Mouse (Mus musculus) myocyte (in vitro differentiated cells): ENCODE measurements at regions not wholly inside any gene's neighbourhood (a gene's known extent, or its start where the extent isn't known, plus 50 kb on each side); places are given as distances from the start of the nearest gene placed in this dataset.

ENCODE experiments used
- H3K27me3 ChIP-seq: one replicate; pipeline ENCODE4 v1.6.1; 2011; ENCODE audit not compliant: control insufficient read depth, insufficient read depth, insufficient read length
- H3K36me3 ChIP-seq: one replicate; pipeline ENCODE4 v1.6.1; 2011; ENCODE audit not compliant: control insufficient read depth, insufficient read depth
- H3K4me2 ChIP-seq: one replicate; pipeline ENCODE4 v1.6.1; 2011; ENCODE audit warnings: low read depth, control low read depth
- H3K4me3 ChIP-seq: one replicate; pipeline ENCODE4 v1.5.1; 2011; ENCODE audit warnings: mild to moderate bottlenecking, control low read depth, moderate library complexity
- H3K79me2 ChIP-seq: one replicate; pipeline ENCODE4 v1.6.1; 2011; ENCODE audit not compliant: control insufficient read depth, insufficient read depth
- H3ac ChIP-seq: one replicate; pipeline ENCODE4 v1.6.1; 2011; ENCODE audit not compliant: control insufficient read depth, insufficient read length
- CEBPB ChIP-seq: IDR thresholded peaks from 2 replicates; pipeline ENCODE4 v1.6.1; 2011; ENCODE audit warnings: mild to moderate bottlenecking, moderate library complexity; ENCODE audit not compliant: poor library complexity, insufficient read depth, severe bottlenecking
- E2F4 ChIP-seq: IDR thresholded peaks from one replicate; pipeline ENCODE4 v1.6.1; 2011; ENCODE audit warnings: mild to moderate bottlenecking, control low read depth, moderate library complexity; ENCODE audit not compliant: insufficient read depth
- MAX ChIP-seq: IDR thresholded peaks from one replicate; pipeline ENCODE4 v1.6.1; 2011; ENCODE audit warnings: low read depth, mild to moderate bottlenecking, control low read depth
- MYOD1 ChIP-seq, 3 experiments: IDR thresholded peaks; one replicate each; pipeline ENCODE4 v1.6.1; 2011; ENCODE audit warnings: control low read depth in 2 of 3, low read depth in 2 of 3, mild to moderate bottlenecking in 2 of 3, moderate library complexity in 1 of 3; ENCODE audit not compliant: insufficient read length in 2 of 3, control insufficient read depth in 1 of 3
- MYOG ChIP-seq, 3 experiments: IDR thresholded peaks; one replicate each; pipeline ENCODE4 v1.6.1; 2011; ENCODE audit warnings: control low read depth in 2 of 3, low read depth in 2 of 3, mild to moderate bottlenecking in 2 of 3; ENCODE audit not compliant: insufficient read length in 2 of 3, control insufficient read depth in 1 of 3, insufficient read depth in 1 of 3
- POLR2A ChIP-seq: IDR thresholded peaks from one replicate; pipeline ENCODE4 v1.6.1; 2011; ENCODE audit warnings: low read depth, mild to moderate bottlenecking, control low read depth, moderate library complexity; ENCODE audit not compliant: insufficient read length
- POLR2AphosphoS2 ChIP-seq: IDR thresholded peaks from one replicate; pipeline ENCODE4 v1.6.1; 2011; ENCODE audit warnings: low read depth, control low read depth; ENCODE audit not compliant: insufficient read length
- REST ChIP-seq: IDR thresholded peaks from one replicate; pipeline ENCODE4 v1.6.1; 2011; ENCODE audit warnings: mild to moderate bottlenecking, control low read depth, moderate library complexity; ENCODE audit not compliant: insufficient read depth, insufficient read length
- SRF ChIP-seq: IDR thresholded peaks from one replicate; pipeline ENCODE4 v1.6.1; 2011; ENCODE audit warnings: low read depth; ENCODE audit not compliant: control insufficient read depth, insufficient read length
- TCF12 ChIP-seq: IDR thresholded peaks from one replicate; pipeline ENCODE4 v1.6.1; 2011; ENCODE audit warnings: mild to moderate bottlenecking, control low read depth; ENCODE audit not compliant: poor library complexity, insufficient read depth, severe bottlenecking
- TCF3 ChIP-seq: IDR thresholded peaks from one replicate; pipeline ENCODE4 v1.6.1; 2011; ENCODE audit warnings: low read depth, control low read depth; ENCODE audit not compliant: insufficient read length
- USF1 ChIP-seq: IDR thresholded peaks from one replicate; pipeline ENCODE4 v1.6.1; 2011; ENCODE audit warnings: low read depth, mild to moderate bottlenecking, control low read depth, moderate library complexity

- H3K36me3 ChIP-seq = no peaks in the 10 kb centered on the region
- TF ChIP-seq MYOD1 (IDR thresholded peaks at IDR 0.05; ENCODE audit: control insufficient read depth in 1 of 3, insufficient read length in 2 of 3, low read depth in 2 of 3) = no peak
- no peak for TF ChIP-seq CEBPB
- TF ChIP-seq SRF = no peak
- TF ChIP-seq MAX = no peak
- no peak for TF ChIP-seq MYOG (IDR thresholded peaks at IDR 0.05; ENCODE audit: control insufficient read depth in 1 of 3, insufficient read depth in 1 of 3, insufficient read length in 2 of 3, low read depth in 2 of 3)
- H3K4me2 ChIP-seq = no peak overlapping the region
- no peaks in the 10 kb centered on the region for H3K27me3 ChIP-seq
- H3ac ChIP-seq = no peak overlapping the region
- no peaks in the 10 kb centered on the region for H3K79me2 ChIP-seq
- no peak overlapping the region for H3K4me3 ChIP-seq
Measured at GRCm38 (mm10) chr4:124206480-124206879, 288.7 kb upstream of the 4930535I16Rik start.

DNA sequence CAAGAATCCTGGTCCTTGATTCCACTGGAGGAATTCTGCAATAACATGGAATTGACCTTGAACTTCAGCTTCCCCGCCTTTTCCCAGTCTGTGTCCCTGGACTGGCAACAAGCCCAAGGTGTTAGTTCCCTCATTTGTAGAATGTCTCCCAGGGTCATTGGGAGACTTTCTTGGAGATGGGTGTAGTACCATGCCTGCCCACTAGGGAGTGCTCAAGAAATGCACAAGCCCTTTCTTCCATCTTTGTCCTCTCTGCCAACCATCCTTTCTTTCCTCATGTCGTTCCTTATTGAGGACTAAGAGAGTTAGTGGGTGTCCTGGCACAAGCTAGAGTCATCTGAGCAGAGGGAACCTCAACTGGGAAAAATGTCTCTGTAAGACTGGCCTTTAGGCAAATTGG is 285.9 kb upstream of the 4930535I16Rik start:
- Histone ChIP-seq H3K27me3 (no peaks in the 10 kb centered on the region), H3K4me3 (no peak overlapping the region), H3K4me2 (no peak overlapping the region), H3ac (no peak overlapping the region), H3K79me2 (no peaks in the 10 kb centered on the region), H3K36me3 (no peaks in the 10 kb centered on the region)
- TF ChIP-seq POLR2A (no peak), USF1 (no peak), SRF (no peak), REST (no peak), MYOG (IDR thresholded peaks at IDR 0.05; ENCODE audit: control insufficient read depth in 1 of 3, insufficient read depth in 1 of 3, insufficient read length in 2 of 3, low read depth in 2 of 3) (no peak), TCF3 (no peak), E2F4 (no peak), MAX (no peak), TCF12 (no peak), MYOD1 (IDR thresholded peaks at IDR 0.05; ENCODE audit: control insufficient read depth in 1 of 3, insufficient read length in 2 of 3, low read depth in 2 of 3) (no peak), CEBPB (no peak), POLR2AphosphoS2 (no peak)

GRCm38 (mm10) chr4:124199884-124200844 is 282.3 kb upstream of the 4930535I16Rik start:
- no peak for TF ChIP-seq SRF
- no peak for TF ChIP-seq POLR2AphosphoS2
- Histone ChIP-seq H3K27me3 (peaks cover 9% of the 10 kb centered on the region), H3K79me2 (no peaks in the 10 kb centered on the region), H3K4me3 (no peak overlapping the region), H3K36me3 (no peaks in the 10 kb centered on the region), H3K4me2 (no peak overlapping the region), H3ac (no peak overlapping the region)

DNA sequence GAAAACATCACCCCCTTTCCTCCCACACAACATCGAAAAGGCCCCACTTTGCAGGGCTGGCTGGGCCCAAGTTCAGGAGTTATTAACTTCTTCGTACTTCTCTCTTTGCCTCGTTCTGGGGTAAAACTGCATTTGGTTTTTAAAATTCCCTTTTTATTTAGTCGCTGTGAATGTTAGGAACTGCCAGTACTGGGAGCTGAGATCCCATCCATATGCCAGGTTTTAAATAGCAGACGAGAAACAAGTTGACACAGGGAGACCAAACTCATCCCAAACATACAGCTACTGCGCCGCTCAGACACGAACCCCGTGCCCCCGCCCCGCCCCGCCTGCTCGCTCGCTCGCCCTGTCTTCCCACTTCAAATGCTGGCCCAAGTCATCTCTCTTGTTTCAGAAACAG is 281.0 kb upstream of the 4930535I16Rik start:
- no peaks in the 10 kb centered on the region for H3K79me2 ChIP-seq
- H3K27me3 ChIP-seq = peaks cover 9% of the 10 kb centered on the region
- no peak overlapping the region for H3K4me3 ChIP-seq
- no peak overlapping the region for H3K4me2 ChIP-seq
- no peak overlapping the region for H3ac ChIP-seq
- TF ChIP-seq TCF3 (no peak), MAX (no peak), MYOG (IDR thresholded peaks at IDR 0.05; ENCODE audit: control insufficient read depth in 1 of 3, insufficient read depth in 1 of 3, insufficient read length in 2 of 3, low read depth in 2 of 3) (no peak), POLR2A (no peak), USF1 (no peak), MYOD1 (IDR thresholded peaks at IDR 0.05; ENCODE audit: control insufficient read depth in 1 of 3, insufficient read length in 2 of 3, low read depth in 2 of 3) (no peak), POLR2AphosphoS2 (no peak), CEBPB (no peak), SRF (no peak), REST (no peak), E2F4 (no peak), TCF12 (no peak)
- no peaks in the 10 kb centered on the region for H3K36me3 ChIP-seq

DNA sequence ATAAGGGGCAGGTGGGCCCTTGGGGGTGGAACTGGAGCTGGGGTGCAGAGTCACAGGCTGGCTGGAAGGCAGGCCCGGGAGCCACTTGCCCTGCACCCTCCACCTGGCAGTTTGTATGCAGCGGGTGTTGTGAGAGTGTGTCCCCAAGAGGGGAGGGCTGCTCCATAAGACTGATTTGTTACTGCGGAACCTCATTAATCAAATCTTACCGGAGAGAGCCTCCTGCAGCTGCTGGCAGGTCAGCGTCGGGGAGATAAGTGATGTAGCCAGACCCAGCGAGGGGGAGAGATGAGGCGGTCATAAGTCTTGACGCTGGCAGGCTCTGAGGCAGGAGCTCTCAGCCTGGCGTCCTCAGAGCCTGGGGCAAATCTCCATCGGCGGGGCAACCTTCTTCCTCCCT is 278.9 kb upstream of the 4930535I16Rik start:
- no peak overlapping the region for H3ac ChIP-seq
- H3K27me3 ChIP-seq = peaks cover 9% of the 10 kb centered on the region
- no peaks in the 10 kb centered on the region for H3K79me2 ChIP-seq
- no peak overlapping the region for H3K4me2 ChIP-seq
- H3K36me3 ChIP-seq = no peaks in the 10 kb centered on the region
- TF ChIP-seq MYOG (IDR thresholded peaks at IDR 0.05; ENCODE audit: control insufficient read depth in 1 of 3, insufficient read depth in 1 of 3, insufficient read length in 2 of 3, low read depth in 2 of 3) = no peak
- TF ChIP-seq MAX = no peak
- no peak for TF ChIP-seq USF1
- TF ChIP-seq TCF3 = no peak
- TF ChIP-seq POLR2A = no peak
- no peak for TF ChIP-seq SRF
- TF ChIP-seq TCF12 = no peak
- no peak for TF ChIP-seq POLR2AphosphoS2
- no peak for TF ChIP-seq E2F4
- no peak for TF ChIP-seq MYOD1 (IDR thresholded peaks at IDR 0.05; ENCODE audit: control insufficient read depth in 1 of 3, insufficient read length in 2 of 3, low read depth in 2 of 3)
- no peak for TF ChIP-seq REST
- TF ChIP-seq CEBPB = no peak
- H3K4me3 ChIP-seq = no peak overlapping the region
